Mouse (Mus musculus) bone marrow, adult 2 months (tissue): Measurements from ENCODE around the gene Gpr146.

Experiments used
- CTCF ChIP-seq: fragments of 200-500 bp; IDR thresholded peaks from 2 replicates; pipeline ENCODE4 v1.5.1; 2011; ENCODE audit warnings: low read length, control low read depth; ENCODE audit not compliant: control insufficient read depth, insufficient read depth
- POLR2A ChIP-seq: fragments of 200-500 bp; IDR thresholded peaks from 2 replicates; pipeline ENCODE4 v1.6.1; 2011; ENCODE audit warnings: low read depth, mild to moderate bottlenecking, control low read depth, low read length, borderline replicate concordance; ENCODE audit not compliant: control insufficient read depth

GRCm38 (mm10) chr5:139377468-139378270, at the start of gene Gpr146:
- TF ChIP-seq CTCF (no peak), POLR2A (0 out of 2 replicates have a peak, but pooled peaks have one; percentile 39)
